Mouse (Mus musculus): ENCODE measurements around the gene Usp40. TPM values are rescaled to one million over a fixed set of nuclear protein-coding genes. Genes with fewer than 3 reads are reported as not detected.

The Usp40 gene
- polyA plus RNA-seq, 1 experiment = 9.5 TPM

GRCm38 (mm10) chr1:87906361-87906956 lies 101.9 kb downstream of the Usp40 start:
- Histone ChIP-seq H3K4me3 (no peak overlapping the region), H3K4me2 (ENCODE audit: low read depth) (no peak overlapping the region), H3K79me2 (ENCODE audit: control insufficient read depth, insufficient read depth) (peaks cover 13% of the 10 kb centered on the region), H3K27me3 (ENCODE audit: control insufficient read depth, insufficient read depth, insufficient read length) (no peaks in the 10 kb centered on the region), H3K36me3 (ENCODE audit: control insufficient read depth, insufficient read depth) (no peaks in the 10 kb centered on the region), H3ac (ENCODE audit: control insufficient read depth, insufficient read length) (no peak overlapping the region)
- no peak for TF ChIP-seq MYOG (IDR thresholded peaks at IDR 0.05; ENCODE audit: control insufficient read depth in 1 of 3, insufficient read depth in 1 of 3, insufficient read length in 2 of 3, low read depth in 2 of 3)
- no peak for TF ChIP-seq CEBPB (IDR thresholded peaks at IDR 0.05; ENCODE audit: insufficient read depth, poor library complexity, severe bottlenecking)
- TF ChIP-seq TCF3 (IDR thresholded peaks at IDR 0.05; ENCODE audit: insufficient read length, low read depth) = no peak
- TF ChIP-seq POLR2A (IDR thresholded peaks at IDR 0.05; ENCODE audit: insufficient read length, low read depth) = no peak
- no peak for TF ChIP-seq TCF12 (IDR thresholded peaks at IDR 0.05; ENCODE audit: insufficient read depth, poor library complexity, severe bottlenecking)
- TF ChIP-seq USF1 (IDR thresholded peaks at IDR 0.05; ENCODE audit: low read depth) = no peak
- TF ChIP-seq SRF (IDR thresholded peaks at IDR 0.05; ENCODE audit: control insufficient read depth, insufficient read length, low read depth) = no peak

DNA sequence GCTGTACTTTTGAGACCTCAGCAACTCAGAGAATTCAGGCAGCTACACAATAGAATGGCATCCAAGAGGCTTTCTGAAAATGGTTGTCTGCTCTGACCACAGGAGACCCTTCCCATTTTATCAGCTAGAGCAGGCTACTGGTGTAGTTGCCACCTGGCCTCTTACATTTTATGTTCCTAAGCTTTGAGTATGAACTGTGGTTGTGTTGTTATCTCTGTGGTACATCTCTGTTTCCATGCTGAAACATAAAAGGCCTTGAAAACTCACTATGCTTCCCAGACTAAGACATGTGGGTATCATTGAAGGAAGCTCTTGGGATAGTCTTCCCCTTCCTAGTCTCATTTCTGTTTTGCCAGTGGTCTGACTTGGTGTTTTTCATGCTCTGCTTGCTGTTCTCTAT lies 106.2 kb downstream of the Usp40 start:
- Histone ChIP-seq H3K36me3 (ENCODE audit: control insufficient read depth, insufficient read depth) (no peaks in the 10 kb centered on the region), H3K27me3 (ENCODE audit: control insufficient read depth, insufficient read depth, insufficient read length) (no peaks in the 10 kb centered on the region), H3K79me2 (ENCODE audit: control insufficient read depth, insufficient read depth) (peaks cover 25% of the 10 kb centered on the region), H3K4me2 (ENCODE audit: low read depth) (no peak overlapping the region), H3ac (ENCODE audit: control insufficient read depth, insufficient read length) (no peak overlapping the region), H3K4me3 (no peak overlapping the region)
- no peak for TF ChIP-seq CEBPB (IDR thresholded peaks at IDR 0.05; ENCODE audit: insufficient read depth, poor library complexity, severe bottlenecking)
- TF ChIP-seq POLR2A (IDR thresholded peaks at IDR 0.05; ENCODE audit: insufficient read length, low read depth) = no peak
- no peak for TF ChIP-seq USF1 (IDR thresholded peaks at IDR 0.05; ENCODE audit: low read depth)
- no peak for TF ChIP-seq POLR2AphosphoS2 (IDR thresholded peaks at IDR 0.05; ENCODE audit: insufficient read length, low read depth)
- TF ChIP-seq TCF12 (IDR thresholded peaks at IDR 0.05; ENCODE audit: insufficient read depth, poor library complexity, severe bottlenecking) = no peak
- no peak for TF ChIP-seq SRF (IDR thresholded peaks at IDR 0.05; ENCODE audit: control insufficient read depth, insufficient read length, low read depth)
- no peak for TF ChIP-seq MYOD1 (IDR thresholded peaks at IDR 0.05; ENCODE audit: control insufficient read depth in 1 of 3, insufficient read length in 2 of 3, low read depth in 2 of 3)
- TF ChIP-seq MAX (IDR thresholded peaks at IDR 0.05; ENCODE audit: low read depth) = no peak
- no peak for TF ChIP-seq MYOG (IDR thresholded peaks at IDR 0.05; ENCODE audit: control insufficient read depth in 1 of 3, insufficient read depth in 1 of 3, insufficient read length in 2 of 3, low read depth in 2 of 3)
- TF ChIP-seq REST (IDR thresholded peaks at IDR 0.05; ENCODE audit: insufficient read depth, insufficient read length) = no peak
- TF ChIP-seq TCF3 (IDR thresholded peaks at IDR 0.05; ENCODE audit: insufficient read length, low read depth) = no peak
- TF ChIP-seq E2F4 (IDR thresholded peaks at IDR 0.05; ENCODE audit: insufficient read depth) = no peak

DNA sequence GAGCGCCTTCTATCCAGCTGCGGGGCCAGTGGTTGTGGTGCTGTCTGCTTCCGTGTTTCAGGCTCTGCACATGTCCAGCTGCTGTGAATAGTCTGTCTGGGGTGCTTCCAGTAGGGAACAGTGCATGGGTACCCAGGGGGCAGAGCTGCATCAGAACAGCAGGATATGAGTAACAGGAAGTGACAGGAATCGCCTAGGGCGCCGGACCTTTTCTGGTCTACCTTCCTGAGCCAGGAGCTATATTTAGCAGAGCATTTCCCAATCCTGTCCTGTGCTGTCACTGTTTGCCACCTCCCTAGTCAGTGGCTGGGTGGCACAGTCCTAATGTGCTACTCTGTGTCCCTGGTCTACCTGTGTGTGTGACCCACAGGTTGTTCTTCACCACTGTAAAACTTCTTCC lies 107.4 kb downstream of the Usp40 start:
- Histone ChIP-seq H3K27me3 (ENCODE audit: control insufficient read depth, insufficient read depth, insufficient read length) (no peaks in the 10 kb centered on the region), H3K79me2 (ENCODE audit: control insufficient read depth, insufficient read depth) (peaks cover 23% of the 10 kb centered on the region), H3K36me3 (ENCODE audit: control insufficient read depth, insufficient read depth) (no peaks in the 10 kb centered on the region), H3K4me3 (no peak overlapping the region), H3K4me2 (ENCODE audit: low read depth) (peak overlapping the region; percentile 47), H3ac (ENCODE audit: control insufficient read depth, insufficient read length) (no peak overlapping the region)
- peak; percentile 56; the same call in 1 of the 2 replicates for TF ChIP-seq CEBPB (IDR thresholded peaks at IDR 0.05; ENCODE audit: insufficient read depth, poor library complexity, severe bottlenecking)
- peak in 1 of 3 experiments; percentile 10 for TF ChIP-seq MYOG (IDR thresholded peaks at IDR 0.05; ENCODE audit: control insufficient read depth in 1 of 3, insufficient read depth in 1 of 3, insufficient read length in 2 of 3, low read depth in 2 of 3)
- TF ChIP-seq TCF12 (IDR thresholded peaks at IDR 0.05; ENCODE audit: insufficient read depth, poor library complexity, severe bottlenecking) = no peak
- peak in 1 of 3 experiments; percentile 45 for TF ChIP-seq MYOD1 (IDR thresholded peaks at IDR 0.05; ENCODE audit: control insufficient read depth in 1 of 3, insufficient read length in 2 of 3, low read depth in 2 of 3)

DNA sequence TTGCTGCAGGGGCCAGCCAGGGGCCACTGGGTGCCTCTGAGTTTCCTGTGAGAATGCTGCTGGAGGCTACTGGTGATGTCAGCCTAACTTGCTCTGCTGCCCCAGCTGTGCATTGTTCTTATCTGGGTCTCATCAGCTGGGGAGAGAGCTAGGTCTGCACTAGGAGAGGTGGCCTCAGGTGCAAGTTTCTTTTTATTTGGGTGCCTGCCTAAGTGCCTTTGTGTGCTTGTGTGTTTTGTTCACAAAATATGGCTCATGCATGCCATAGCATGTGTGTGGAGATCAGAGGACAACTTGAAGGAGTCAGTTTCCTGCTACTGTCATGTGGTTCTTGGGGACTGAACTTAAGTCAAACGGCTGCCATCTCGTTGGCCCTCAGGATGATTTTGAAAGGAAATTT lies 108.7 kb downstream of the Usp40 start:
- no peak overlapping the region for H3K4me3 ChIP-seq
- TF ChIP-seq SRF (IDR thresholded peaks at IDR 0.05; ENCODE audit: control insufficient read depth, insufficient read length, low read depth) (no peak), MYOD1 (IDR thresholded peaks at IDR 0.05; ENCODE audit: control insufficient read depth in 1 of 3, insufficient read length in 2 of 3, low read depth in 2 of 3) (no peak), E2F4 (IDR thresholded peaks at IDR 0.05; ENCODE audit: insufficient read depth) (no peak), REST (IDR thresholded peaks at IDR 0.05; ENCODE audit: insufficient read depth, insufficient read length) (no peak), MYOG (IDR thresholded peaks at IDR 0.05; ENCODE audit: control insufficient read depth in 1 of 3, insufficient read depth in 1 of 3, insufficient read length in 2 of 3, low read depth in 2 of 3) (no peak), USF1 (IDR thresholded peaks at IDR 0.05; ENCODE audit: low read depth) (no peak), MAX (IDR thresholded peaks at IDR 0.05; ENCODE audit: low read depth) (no peak), TCF3 (IDR thresholded peaks at IDR 0.05; ENCODE audit: insufficient read length, low read depth) (no peak), POLR2AphosphoS2 (IDR thresholded peaks at IDR 0.05; ENCODE audit: insufficient read length, low read depth) (no peak), CEBPB (IDR thresholded peaks at IDR 0.05; ENCODE audit: insufficient read depth, poor library complexity, severe bottlenecking) (no peak), TCF12 (IDR thresholded peaks at IDR 0.05; ENCODE audit: insufficient read depth, poor library complexity, severe bottlenecking) (no peak), POLR2A (IDR thresholded peaks at IDR 0.05; ENCODE audit: insufficient read length, low read depth) (no peak)
- H3K27me3 ChIP-seq (ENCODE audit: control insufficient read depth, insufficient read depth, insufficient read length) = no peaks in the 10 kb centered on the region
- peaks cover 23% of the 10 kb centered on the region for H3K79me2 ChIP-seq (ENCODE audit: control insufficient read depth, insufficient read depth)
- H3K4me2 ChIP-seq (ENCODE audit: low read depth) = no peak overlapping the region
- H3K36me3 ChIP-seq (ENCODE audit: control insufficient read depth, insufficient read depth) = no peaks in the 10 kb centered on the region
- no peak overlapping the region for H3ac ChIP-seq (ENCODE audit: control insufficient read depth, insufficient read length)

DNA sequence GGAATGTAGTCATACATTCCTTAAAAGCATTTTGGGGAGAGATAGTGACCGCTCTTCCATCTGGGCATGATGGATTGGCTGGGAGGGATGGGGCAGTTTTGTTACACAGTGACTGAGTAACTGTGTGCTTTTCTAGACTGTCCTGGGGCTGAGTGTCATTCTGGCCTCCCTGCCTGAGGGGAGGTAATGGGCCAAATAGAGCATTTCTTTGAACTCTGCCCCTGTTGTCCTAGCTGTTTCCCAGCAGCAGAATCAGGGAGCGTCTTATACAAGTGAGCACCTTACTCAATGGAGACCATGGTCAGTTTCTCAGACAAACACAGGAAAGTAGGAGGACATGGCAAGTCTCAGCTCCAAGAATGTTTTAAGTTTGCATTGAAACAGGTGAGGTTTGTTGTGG lies 111.4 kb downstream of the Usp40 start:
- no peak overlapping the region for H3K4me3 ChIP-seq
- H3ac ChIP-seq (ENCODE audit: control insufficient read depth, insufficient read length) = no peak overlapping the region
- no peaks in the 10 kb centered on the region for H3K27me3 ChIP-seq (ENCODE audit: control insufficient read depth, insufficient read depth, insufficient read length)
- peaks cover 31% of the 10 kb centered on the region for H3K79me2 ChIP-seq (ENCODE audit: control insufficient read depth, insufficient read depth)
- TF ChIP-seq REST (IDR thresholded peaks at IDR 0.05; ENCODE audit: insufficient read depth, insufficient read length) (no peak), USF1 (IDR thresholded peaks at IDR 0.05; ENCODE audit: low read depth) (no peak), MAX (IDR thresholded peaks at IDR 0.05; ENCODE audit: low read depth) (no peak), TCF3 (IDR thresholded peaks at IDR 0.05; ENCODE audit: insufficient read length, low read depth) (no peak), TCF12 (IDR thresholded peaks at IDR 0.05; ENCODE audit: insufficient read depth, poor library complexity, severe bottlenecking) (no peak), SRF (IDR thresholded peaks at IDR 0.05; ENCODE audit: control insufficient read depth, insufficient read length, low read depth) (no peak), MYOG (IDR thresholded peaks at IDR 0.05; ENCODE audit: control insufficient read depth in 1 of 3, insufficient read depth in 1 of 3, insufficient read length in 2 of 3, low read depth in 2 of 3) (no peak)
- H3K4me2 ChIP-seq (ENCODE audit: low read depth) = no peak overlapping the region
- no peaks in the 10 kb centered on the region for H3K36me3 ChIP-seq (ENCODE audit: control insufficient read depth, insufficient read depth)
